Mouse (Mus musculus) hindbrain, embryonic 14.5 days (tissue): ENCODE measurements around the gene Trpv1. TPM values are rescaled to one million over a fixed set of nuclear protein-coding genes. Genes with fewer than 3 reads are reported as not detected.

Experiments
- ATAC-seq: fragments of 200-750 bp; cut with Nextera tagmentation; 2 replicates; pipeline ENCODE4 v1.8.0; 2017; ENCODE audit warnings: moderate number of reproducible peaks, mild to moderate bottlenecking, moderate TSS enrichment, moderate library complexity; ENCODE audit not compliant: low FRiP score
- DNase-seq: peaks from one replicate; pipeline ENCODE4 v3.0.0-alpha.2; 2015; ENCODE audit warnings: low spot score
- H3K27ac ChIP-seq: fragments of 300-500 bp; sonication (generic); 2 replicates; pipeline ENCODE4 v1.5.1; 2014; ENCODE audit warnings: mild to moderate bottlenecking, moderate library complexity
- H3K27me3 ChIP-seq: fragments of 300-500 bp; sonication (generic); 2 replicates; pipeline ENCODE4 v1.6.1; 2014; ENCODE audit warnings: mild to moderate bottlenecking, low read length, mixed read lengths; ENCODE audit not compliant: control insufficient read depth, insufficient read depth
- H3K36me3 ChIP-seq: fragments of 300-500 bp; sonication (generic); replicated peaks from 2 replicates; pipeline ENCODE4 v1.6.1; 2014; ENCODE audit not compliant: control insufficient read depth, insufficient read depth
- H3K4me1 ChIP-seq: fragments of 300-500 bp; sonication (generic); replicated peaks from 2 replicates; pipeline ENCODE4 v1.6.1; 2014; ENCODE audit warnings: antibody characterized with exemption, low read length, mixed read lengths; ENCODE audit not compliant: control insufficient read depth, insufficient read depth
- H3K4me2 ChIP-seq: fragments of 300-500 bp; sonication (generic); replicated peaks from 2 replicates; pipeline ENCODE4 v1.6.1; 2014; ENCODE audit warnings: mild to moderate bottlenecking, moderate library complexity
- H3K4me3 ChIP-seq: fragments of 300-500 bp; sonication (generic); replicated peaks from 2 replicates; pipeline ENCODE4 v1.5.1; 2014; ENCODE audit warnings: mild to moderate bottlenecking, low read length
- H3K9ac ChIP-seq: fragments of 300-500 bp; sonication (generic); 2 replicates; pipeline ENCODE4 v1.6.1; 2014
- H3K9me3 ChIP-seq: fragments of 300-500 bp; sonication (generic); 2 replicates; pipeline ENCODE4 v1.6.1; 2016; ENCODE audit warnings: low read length; ENCODE audit not compliant: control insufficient read depth
- WGBS: fragments of 180-500 bp; shearing (Covaris S2); extraction: QIAGEN DNeasy Blood & Tissue Kit; methylation state at CpG from one replicate; pipeline ENCODE4 v1.1.7; 2014; 5-methylcytosine and 5-hydroxymethylcytosine counted together
- polyA plus RNA-seq: library from polyadenylated mRNA; unstranded; fragments of >200 nt; fragmentation: Nextera tagmentation; extraction: Ambion mirVana; gene quantifications from 2 replicates; pipeline ENCODE4 v1.2.1, GENCODE M21; 2014

The Trpv1 gene
- polyA plus RNA-seq, 1 experiment from 2014 or later = 0.16 TPM

GRCm38 (mm10) chr11:73258664-73259063 lies 24.6 kb downstream of the Trpv1 start:
- ATAC-seq (no peak), DNase-seq (no peak)
- no peak overlapping the region for H3K4me2 ChIP-seq
- H3K4me1 ChIP-seq = no peaks in the 10 kb centered on the region
- H3K27me3 ChIP-seq = no peaks in the 10 kb centered on the region
- no peaks in the 10 kb centered on the region for H3K9me3 ChIP-seq
- no peak overlapping the region for H3K27ac ChIP-seq
- no peaks in the 10 kb centered on the region for H3K36me3 ChIP-seq
- H3K9ac ChIP-seq = no peak overlapping the region
- no peak overlapping the region for H3K4me3 ChIP-seq

- Histone ChIP-seq H3K36me3 (no peaks in the 10 kb centered on the region), H3K4me3 (no peak overlapping the region), H3K4me1 (no peaks in the 10 kb centered on the region), H3K9ac (no peak overlapping the region), H3K27me3 (no peaks in the 10 kb centered on the region), H3K4me2 (no peak overlapping the region), H3K9me3 (no peaks in the 10 kb centered on the region), H3K27ac (no peak overlapping the region)
- DNase-seq = no peak
- WGBS = 83% methylated on average over 3 of the region's 3 CpGs
- ATAC-seq = no peak
Observed at GRCm38 (mm10) chr11:73260457-73260856, 26.4 kb downstream of the Trpv1 start.

- Histone ChIP-seq H3K4me2 (no peak overlapping the region), H3K36me3 (no peaks in the 10 kb centered on the region), H3K27ac (no peak overlapping the region), H3K9me3 (no peaks in the 10 kb centered on the region), H3K4me3 (no peak overlapping the region), H3K4me1 (no peaks in the 10 kb centered on the region), H3K27me3 (no peaks in the 10 kb centered on the region), H3K9ac (no peak overlapping the region)
- ATAC-seq (no peak), DNase-seq (no peak)
- WGBS = 79% methylated on average over 1 of the region's 1 CpGs
Observed at GRCm38 (mm10) chr11:73261385-73261784, 27.3 kb downstream of the Trpv1 start.

GRCm38 (mm10) chr11:73267267-73267666 lies 33.2 kb downstream of the Trpv1 start, which contains the start of gene Trpv3:
Gene Trpv3, plus strand, starts transcription at chr11:73267388.
- no peak within 1 kb of the TSS for H3K4me3 ChIP-seq
- no peak within 1 kb of the TSS for H3K4me2 ChIP-seq
- 92% methylated on average over 7 of the region's 7 CpGs for WGBS
- H3K9me3 ChIP-seq = no peaks in the 10 kb centered on the region
- no peaks in the 10 kb centered on the region for H3K36me3 ChIP-seq
- no peaks in the 10 kb centered on the region for H3K4me1 ChIP-seq
- no peak for ATAC-seq
- H3K9ac ChIP-seq = no peak within 1 kb of the TSS
- no peaks in the 10 kb centered on the region for H3K27me3 ChIP-seq
- DNase-seq = no peak
- no peak within 1 kb of the TSS for H3K27ac ChIP-seq

- Histone ChIP-seq H3K27me3 (no peaks in the 10 kb centered on the region), H3K9ac (no peak overlapping the region), H3K9me3 (no peaks in the 10 kb centered on the region), H3K36me3 (no peaks in the 10 kb centered on the region), H3K4me2 (no peak overlapping the region), H3K4me1 (no peaks in the 10 kb centered on the region), H3K4me3 (no peak overlapping the region), H3K27ac (no peak overlapping the region)
- 29% methylated on average over 2 of the region's 2 CpGs for WGBS
- ATAC-seq (no peak), DNase-seq (no peak)
Observed at GRCm38 (mm10) chr11:73274821-73275220, 40.7 kb downstream of the Trpv1 start.

GRCm38 (mm10) chr11:73280710-73281109 lies 46.6 kb downstream of the Trpv1 start:
- Histone ChIP-seq H3K27me3 (no peaks in the 10 kb centered on the region), H3K4me2 (no peak overlapping the region; the same call in 1 of the 2 replicates), H3K4me3 (no peak overlapping the region), H3K36me3 (no peaks in the 10 kb centered on the region), H3K9me3 (no peaks in the 10 kb centered on the region), H3K9ac (no peak overlapping the region), H3K4me1 (no peaks in the 10 kb centered on the region), H3K27ac (no peak overlapping the region)
- no peak for ATAC-seq
- DNase-seq = no peak
- WGBS = 65% methylated on average over 5 of the region's 5 CpGs

GRCm38 (mm10) chr11:73281528-73282027 lies 47.5 kb downstream of the Trpv1 start:
- peak overlapping the region; percentile 52 for H3K4me2 ChIP-seq
- peak overlapping the region; percentile 31 for H3K4me3 ChIP-seq
- H3K27me3 ChIP-seq = no peaks in the 10 kb centered on the region
- no peaks in the 10 kb centered on the region for H3K36me3 ChIP-seq
- H3K4me1 ChIP-seq = no peaks in the 10 kb centered on the region
- peak; percentile 90 for ATAC-seq
- H3K9me3 ChIP-seq = no peaks in the 10 kb centered on the region
- 3% methylated on average over 16 of the region's 16 CpGs for WGBS
- peak overlapping the region; percentile 52; the same call in 1 of the 2 replicates for H3K9ac ChIP-seq
- peak; percentile 72 for DNase-seq
- H3K27ac ChIP-seq = no peak overlapping the region

GRCm38 (mm10) chr11:73283369-73283768 lies 49.3 kb downstream of the Trpv1 start:
- H3K27ac ChIP-seq = no peak overlapping the region
- H3K9me3 ChIP-seq = no peaks in the 10 kb centered on the region
- no peak overlapping the region for H3K4me2 ChIP-seq
- WGBS = 80% methylated on average over 9 of the region's 9 CpGs
- no peak for ATAC-seq
- H3K4me1 ChIP-seq = no peaks in the 10 kb centered on the region
- no peak overlapping the region for H3K4me3 ChIP-seq
- H3K27me3 ChIP-seq = no peaks in the 10 kb centered on the region
- H3K9ac ChIP-seq = no peak overlapping the region
- no peaks in the 10 kb centered on the region for H3K36me3 ChIP-seq
- DNase-seq = no peak

- Histone ChIP-seq H3K27me3 (no peaks in the 10 kb centered on the region), H3K4me3 (no peak overlapping the region), H3K9me3 (no peaks in the 10 kb centered on the region), H3K27ac (no peak overlapping the region), H3K9ac (no peak overlapping the region), H3K4me1 (no peaks in the 10 kb centered on the region), H3K4me2 (no peak overlapping the region), H3K36me3 (no peaks in the 10 kb centered on the region)
- DNase-seq (no peak), ATAC-seq (no peak)
- 71% methylated on average over 1 of the region's 1 CpGs for WGBS
Observed at GRCm38 (mm10) chr11:73283926-73284325, 49.8 kb downstream of the Trpv1 start.

GRCm38 (mm10) chr11:73284351-73284750 lies 50.3 kb downstream of the Trpv1 start:
- Histone ChIP-seq H3K27ac (no peak overlapping the region), H3K36me3 (no peaks in the 10 kb centered on the region), H3K9me3 (no peaks in the 10 kb centered on the region), H3K4me1 (no peaks in the 10 kb centered on the region), H3K9ac (no peak overlapping the region), H3K4me3 (no peak overlapping the region), H3K4me2 (no peak overlapping the region), H3K27me3 (no peaks in the 10 kb centered on the region)
- DNase-seq = no peak
- ATAC-seq = no peak
